Mouse (Mus musculus): ENCODE measurements around the gene Drd4. TPM values are rescaled to one million over a fixed set of nuclear protein-coding genes. Genes with fewer than 3 reads are reported as not detected.

The Drd4 gene
- polyA plus RNA-seq, 1 experiment from 2014 or later: 1.8 TPM

- ATAC-seq (replicated peaks; ENCODE audit: low FRiP score, low read depth) (peak; percentile 61; the same call in 1 of the 2 replicates), DNase-seq (ENCODE audit: low spot score) (no peak)
- TF ChIP-seq CTCF (IDR thresholded peaks at IDR 0.05; ENCODE audit: low read depth): no peak
- H3K9me3 ChIP-seq (replicated peaks; ENCODE audit: low read length): no peaks in the 10 kb centered on the region
- H3K36me3 ChIP-seq (ENCODE audit: insufficient read depth, low read length): peaks cover 59% of the 10 kb centered on the region
- no peak overlapping the region for H3K4me2 ChIP-seq (ENCODE audit: low read length)
- H3K27ac ChIP-seq: no peak overlapping the region
- 74% methylated on average over 1 of the region's 1 CpGs for WGBS
- no peaks in the 10 kb centered on the region for H3K27me3 ChIP-seq (ENCODE audit: insufficient read depth, low read length)
- no peak overlapping the region for H3K9ac ChIP-seq (ENCODE audit: low read depth, low read length)
- no peaks in the 10 kb centered on the region for H3K4me1 ChIP-seq (replicated peaks; ENCODE audit: insufficient read depth, low read length)
- no peak overlapping the region for H3K4me3 ChIP-seq (replicated peaks; ENCODE audit: low read depth, low read length)
These were observed 25.9 kb downstream of the Drd4 start for GRCm38 (mm10) chr7:141317619-141318132.

DNA sequence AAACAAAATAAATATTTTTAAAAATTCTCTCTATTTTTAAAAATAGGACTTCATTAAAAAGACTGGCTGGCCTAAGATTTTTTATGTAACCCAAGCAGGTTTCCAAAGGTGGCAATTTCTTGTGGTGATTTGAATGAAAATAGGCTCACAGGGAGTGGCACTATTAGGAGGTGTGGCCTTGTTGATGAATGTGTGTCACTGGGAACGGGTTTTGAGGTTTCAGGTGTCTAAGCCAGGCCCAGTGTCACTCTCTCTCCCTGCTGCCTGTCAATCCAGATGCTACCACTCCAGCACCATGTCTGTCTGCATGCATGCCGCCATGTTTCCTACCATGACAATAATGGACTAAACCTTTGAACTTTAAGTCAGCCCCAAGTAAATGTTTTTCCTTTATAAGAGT, 27.6 kb downstream of the Drd4 start:
- H3K27me3 ChIP-seq (ENCODE audit: insufficient read depth, low read length): no peaks in the 10 kb centered on the region
- H3K9me3 ChIP-seq (replicated peaks; ENCODE audit: low read length): no peaks in the 10 kb centered on the region
- H3K36me3 ChIP-seq (ENCODE audit: insufficient read depth, low read length): peaks cover 59% of the 10 kb centered on the region
- H3K27ac ChIP-seq: no peak overlapping the region
- H3K9ac ChIP-seq (ENCODE audit: low read depth, low read length): no peak overlapping the region
- no peak for ATAC-seq (replicated peaks; ENCODE audit: low FRiP score, low read depth)
- DNase-seq (ENCODE audit: low spot score): no peak
- no peak for TF ChIP-seq CTCF (IDR thresholded peaks at IDR 0.05; ENCODE audit: low read depth)
- no peak overlapping the region for H3K4me3 ChIP-seq (replicated peaks; ENCODE audit: low read depth, low read length)
- H3K4me1 ChIP-seq (replicated peaks; ENCODE audit: insufficient read depth, low read length): no peaks in the 10 kb centered on the region
- no peak overlapping the region for H3K4me2 ChIP-seq (ENCODE audit: low read length)
- 58% methylated on average over 2 of the region's 2 CpGs for WGBS

DNA sequence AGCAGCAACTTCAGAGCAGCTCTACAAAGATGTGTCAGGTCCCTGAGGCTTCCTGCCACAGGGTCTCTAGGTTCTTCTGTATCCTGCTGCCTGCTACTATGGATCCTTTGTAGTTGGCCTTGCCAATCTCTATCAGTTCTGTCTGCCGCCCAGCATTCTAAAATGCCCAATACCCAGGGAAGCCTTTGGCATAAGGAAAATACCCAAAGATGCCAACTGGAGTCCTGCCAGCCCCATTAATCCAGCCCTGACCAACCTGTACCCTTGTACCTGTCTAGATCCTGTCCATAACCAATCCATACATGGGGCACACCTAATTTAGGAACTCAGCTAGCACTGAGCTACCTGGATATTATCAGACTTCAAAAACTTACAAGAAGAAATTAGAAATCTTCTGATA, 32.9 kb downstream of the Drd4 start:
- no peak for DNase-seq (ENCODE audit: low spot score)
- H3K27me3 ChIP-seq (ENCODE audit: insufficient read depth, low read length): no peaks in the 10 kb centered on the region
- H3K9me3 ChIP-seq (replicated peaks; ENCODE audit: low read length): no peaks in the 10 kb centered on the region
- H3K9ac ChIP-seq (ENCODE audit: low read depth, low read length): no peak overlapping the region
- H3K4me3 ChIP-seq (replicated peaks; ENCODE audit: low read depth, low read length): no peak overlapping the region
- ATAC-seq (replicated peaks; ENCODE audit: low FRiP score, low read depth): no peak
- H3K4me2 ChIP-seq (ENCODE audit: low read length): no peak overlapping the region
- peaks cover 31% of the 10 kb centered on the region for H3K36me3 ChIP-seq (ENCODE audit: insufficient read depth, low read length)
- no peak for TF ChIP-seq CTCF (IDR thresholded peaks at IDR 0.05; ENCODE audit: low read depth)
- no peak overlapping the region for H3K27ac ChIP-seq
- peaks cover 20% of the 10 kb centered on the region for H3K4me1 ChIP-seq (replicated peaks; ENCODE audit: insufficient read depth, low read length)
- WGBS: 91% methylated on average over 1 of the region's 1 CpGs

GRCm38 (mm10) chr7:141326546-141327446, 35.0 kb downstream of the Drd4 start:
- 3% methylated on average over 28 of the region's 35 CpGs for WGBS
- Histone ChIP-seq H3K4me1 (replicated peaks; ENCODE audit: insufficient read depth, low read length) (peaks cover 20% of the 10 kb centered on the region), H3K27me3 (ENCODE audit: insufficient read depth, low read length) (no peaks in the 10 kb centered on the region), H3K9me3 (replicated peaks; ENCODE audit: low read length) (no peaks in the 10 kb centered on the region), H3K9ac (ENCODE audit: low read depth, low read length) (peak overlapping the region; percentile 90), H3K4me3 (replicated peaks; ENCODE audit: low read depth, low read length) (peak overlapping the region; percentile 53), H3K4me2 (ENCODE audit: low read length) (peak overlapping the region; percentile 92), H3K27ac (peak overlapping the region; percentile 99), H3K36me3 (ENCODE audit: insufficient read depth, low read length) (peaks cover 16% of the 10 kb centered on the region)
- DNase-seq (ENCODE audit: low spot score): peak; percentile 31
- peak; percentile 1; the same call in 1 of the 2 replicates for ATAC-seq (replicated peaks; ENCODE audit: low FRiP score, low read depth)
- TF ChIP-seq CTCF (IDR thresholded peaks at IDR 0.05; ENCODE audit: low read depth): no peak

GRCm38 (mm10) chr7:141327469-141328372, 35.9 kb downstream of the Drd4 start, which contains the start of the genes Deaf1 and Tmem80:
TSS of gene Deaf1 (minus strand) at chr7:141327690.
TSS of gene Tmem80 (plus strand) at chr7:141327739.
- no peaks in the 10 kb centered on the region for H3K27me3 ChIP-seq (ENCODE audit: insufficient read depth, low read length)
- peaks cover 7% of the 10 kb centered on the region for H3K36me3 ChIP-seq (ENCODE audit: insufficient read depth, low read length)
- ATAC-seq (replicated peaks; ENCODE audit: low FRiP score, low read depth) (peak; percentile 93), DNase-seq (ENCODE audit: low spot score) (peak; percentile 100)
- no peaks in the 10 kb centered on the region for H3K9me3 ChIP-seq (replicated peaks; ENCODE audit: low read length)
- H3K4me2 ChIP-seq (ENCODE audit: low read length): peak within 1 kb of the TSS; percentile 92
- peaks cover 20% of the 10 kb centered on the region for H3K4me1 ChIP-seq (replicated peaks; ENCODE audit: insufficient read depth, low read length)
- peak within 1 kb of the TSS; percentile 99 for H3K27ac ChIP-seq
- H3K9ac ChIP-seq (ENCODE audit: low read depth, low read length): peak within 1 kb of the TSS; percentile 90
- H3K4me3 ChIP-seq (replicated peaks; ENCODE audit: low read depth, low read length): peak within 1 kb of the TSS; percentile 53
- WGBS: under 1% methylated on average over 104 of the region's 105 CpGs
- no peak for TF ChIP-seq CTCF (IDR thresholded peaks at IDR 0.05; ENCODE audit: low read depth)

All from kidney, postnatal 0 days (tissue).